Mouse (Mus musculus) cerebellum, adult (tissue): ENCODE measurements around the gene 1700020L24Rik.

ENCODE experiments used
- ATAC-seq: cut with Nextera tagmentation; 2 replicates; pipeline ENCODE4 v1.9.2; 2017; ENCODE audit warnings: mild to moderate bottlenecking, moderate library complexity, mixed read lengths; ENCODE audit not compliant: insufficient number of reproducible peaks, low FRiP score, low TSS enrichment

1700020L24Rik gene

DNA sequence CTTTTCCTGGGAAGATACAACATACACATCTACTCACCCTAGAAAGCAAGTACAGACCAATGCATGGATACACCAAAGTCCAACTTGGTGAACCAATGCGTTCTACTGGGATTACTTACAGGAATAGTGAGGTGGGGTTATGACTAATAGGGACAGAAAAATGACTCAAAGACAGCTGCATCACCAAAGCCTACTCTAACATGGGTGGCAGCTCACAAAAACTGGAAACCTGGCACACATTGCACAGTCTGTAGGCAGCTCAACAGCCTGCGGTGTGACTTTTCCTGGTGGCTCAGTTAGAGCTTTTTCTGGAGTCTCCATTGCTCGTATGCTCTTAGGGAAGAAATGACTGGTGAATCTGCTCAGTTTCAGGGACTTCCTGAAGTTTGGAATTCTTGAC, 31.3 kb downstream of the 1700020L24Rik start:
- no peak for ATAC-seq

GRCm38 (mm10) chr11:83471766-83472165, 34.3 kb downstream of the 1700020L24Rik start:
- ATAC-seq = no peak

GRCm38 (mm10) chr11:83472324-83473234, 35.1 kb downstream of the 1700020L24Rik start, which contains the start of gene Taf15:
Gene Taf15, plus strand, starts transcription at chr11:83473086.
- peak; percentile 96 for ATAC-seq

GRCm38 (mm10) chr11:83473235-83474016, 35.9 kb downstream of the 1700020L24Rik start:
- no peak for ATAC-seq
